Mouse (Mus musculus) yolk sac, embryonic 10.5 days (tissue): ENCODE measurements around the gene Ei24.

Experiments used
- DNase-seq: peaks from one replicate; pipeline ENCODE4 v3.0.0-alpha.2; 2017; ENCODE audit warnings: low spot score

Ei24 gene

GRCm38 (mm10) chr9:36796781-36797555 is at the start of gene Ei24:
Gene Ei24, minus strand, starts transcription at chr9:36797393.
- DNase-seq, result peak; percentile 92

GRCm38 (mm10) chr9:36846346-36846745 is 49.2 kb upstream of the Ei24 start:
- DNase-seq, result no peak

GRCm38 (mm10) chr9:36833914-36834313 is 36.7 kb upstream of the Ei24 start:
- no peak for DNase-seq

- peak; percentile 2 for DNase-seq
Measured at GRCm38 (mm10) chr9:36833043-36833881, 36.1 kb upstream of the Ei24 start.

- DNase-seq, result peak; percentile 40
Measured at GRCm38 (mm10) chr9:36832529-36832928, 35.3 kb upstream of the Ei24 start.

GRCm38 (mm10) chr9:36831401-36831800 is 34.2 kb upstream of the Ei24 start:
- no peak for DNase-seq

GRCm38 (mm10) chr9:36826612-36827363 is 29.6 kb upstream of the Ei24 start:
- DNase-seq, result no peak

- DNase-seq, result no peak
Measured at GRCm38 (mm10) chr9:36822024-36822423, 24.8 kb upstream of the Ei24 start.

GRCm38 (mm10) chr9:36821644-36822000 is 24.4 kb upstream of the Ei24 start, which contains the start of gene Fez1:
Gene Fez1, plus strand, starts transcription at chr9:36821864.
- peak; percentile 59 for DNase-seq

- no peak for DNase-seq
Measured at GRCm38 (mm10) chr9:36820969-36821643, 23.9 kb upstream of the Ei24 start.

GRCm38 (mm10) chr9:36818905-36819304 is 21.7 kb upstream of the Ei24 start:
- DNase-seq, result no peak

- no peak for DNase-seq
Measured at GRCm38 (mm10) chr9:36814486-36814885, 17.3 kb upstream of the Ei24 start.

- DNase-seq, result no peak
Measured at GRCm38 (mm10) chr9:36808126-36808785, 11.1 kb upstream of the Ei24 start.

- DNase-seq, result no peak
Measured at GRCm38 (mm10) chr9:36805256-36805975, 8.2 kb upstream of the Ei24 start.

GRCm38 (mm10) chr9:36803926-36804325 is 6.7 kb upstream of the Ei24 start:
- no peak for DNase-seq

- DNase-seq, result no peak
Measured at GRCm38 (mm10) chr9:36803386-36803785, 6.2 kb upstream of the Ei24 start.

- DNase-seq, result no peak
Measured at GRCm38 (mm10) chr9:36802951-36803350, 5.8 kb upstream of the Ei24 start.

GRCm38 (mm10) chr9:36801961-36802360 is 4.8 kb upstream of the Ei24 start:
- DNase-seq, result no peak

- DNase-seq, result no peak
Measured at GRCm38 (mm10) chr9:36796224-36796623, 969 bp downstream of the Ei24 start.

GRCm38 (mm10) chr9:36795556-36795955 is 1.6 kb downstream of the Ei24 start:
- DNase-seq, result no peak

- DNase-seq, result no peak
Measured at GRCm38 (mm10) chr9:36794487-36794886, 2.7 kb downstream of the Ei24 start.
